Mouse (Mus musculus) heart, embryonic 13.5 days (tissue): ENCODE results near the gene Slc26a5. TPM values are rescaled to one million over a fixed set of nuclear protein-coding genes. Genes with fewer than 3 reads are reported as not detected.

Experiments
- ATAC-seq: fragments of 200-750 bp; cut with Nextera tagmentation; 2 replicates; pipeline ENCODE4 v1.8.0; 2017; ENCODE audit warnings: moderate TSS enrichment; ENCODE audit not compliant: insufficient number of reproducible peaks, low FRiP score, low TSS enrichment; ENCODE audit errors: extremely low read depth
- H3K27ac ChIP-seq: fragments of 300-500 bp; sonication (generic); replicated peaks from 2 replicates; pipeline ENCODE4 v1.5.1; 2015; ENCODE audit warnings: moderate library complexity, mild to moderate bottlenecking, inconsistent platforms
- H3K27me3 ChIP-seq: fragments of 300-500 bp; sonication (generic); replicated peaks from 2 replicates; pipeline ENCODE4 v1.6.1; 2015; ENCODE audit warnings: mild to moderate bottlenecking, inconsistent platforms
- H3K36me3 ChIP-seq: fragments of 300-500 bp; sonication (generic); 2 replicates; pipeline ENCODE4 v1.6.1; 2015; ENCODE audit warnings: mild to moderate bottlenecking, inconsistent platforms
- H3K4me1 ChIP-seq: fragments of 300-500 bp; sonication (generic); 2 replicates; pipeline ENCODE4 v1.6.1; 2015; ENCODE audit warnings: inconsistent platforms
- H3K4me2 ChIP-seq: fragments of 300-500 bp; sonication (generic); 2 replicates; pipeline ENCODE4 v1.6.1; 2015; ENCODE audit warnings: inconsistent platforms, mild to moderate bottlenecking, moderate library complexity
- H3K4me3 ChIP-seq: fragments of 300-500 bp; sonication (generic); 2 replicates; pipeline ENCODE4 v1.5.1; 2015; ENCODE audit warnings: moderate library complexity, mild to moderate bottlenecking, inconsistent platforms
- H3K9ac ChIP-seq: fragments of 300-500 bp; sonication (generic); 2 replicates; pipeline ENCODE4 v1.6.1; 2015; ENCODE audit warnings: inconsistent platforms, mild to moderate bottlenecking, moderate library complexity
- H3K9me3 ChIP-seq: fragments of 300-500 bp; sonication (generic); 2 replicates; pipeline ENCODE4 v1.6.1; 2016; ENCODE audit warnings: inconsistent platforms
- WGBS: fragments of 180-500 bp; shearing (Covaris S2); methylation state at CpG from one replicate; pipeline ENCODE4 v1.1.7; 2015; ENCODE audit warnings: mixed read lengths; 5-methylcytosine and 5-hydroxymethylcytosine counted together
- polyA plus RNA-seq: library from polyadenylated mRNA; unstranded; fragments of >200 nt; fragmentation: Nextera tagmentation; extraction: Ambion mirVana; gene quantifications from 2 replicates; pipeline ENCODE4 v1.2.1, GENCODE M21; 2015

Slc26a5 gene
- polyA plus RNA-seq, 1 experiment from 2014 or later: not detected

DNA sequence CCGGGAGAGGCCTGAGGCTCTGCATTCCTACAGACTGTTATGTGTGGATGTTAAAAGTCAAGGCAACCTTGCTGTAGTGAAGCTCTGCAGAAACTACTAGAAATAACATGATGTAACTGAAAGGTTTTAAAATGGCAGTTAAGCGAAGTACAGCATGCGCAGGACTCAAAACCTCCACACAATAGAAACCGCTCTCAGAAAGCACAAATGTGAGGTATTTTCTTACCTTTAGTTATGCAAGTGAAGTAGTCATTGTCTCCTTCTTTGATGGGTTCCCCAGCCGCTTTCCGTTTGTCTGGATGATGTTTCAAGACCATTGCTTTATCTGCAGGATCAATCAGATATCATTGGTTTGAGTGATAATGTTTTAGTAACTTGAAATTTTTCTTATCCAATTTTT is 88.9 kb downstream of the Slc26a5 start:
- H3K9ac ChIP-seq: no peak overlapping the region
- H3K27ac ChIP-seq: no peak overlapping the region
- no peak overlapping the region for H3K4me3 ChIP-seq
- H3K9me3 ChIP-seq: no peaks in the 10 kb centered on the region
- ATAC-seq: no peak
- H3K4me2 ChIP-seq: no peak overlapping the region
- no peaks in the 10 kb centered on the region for H3K27me3 ChIP-seq
- WGBS: 91% methylated on average over 6 of the region's 6 CpGs
- H3K4me1 ChIP-seq: no peaks in the 10 kb centered on the region
- H3K36me3 ChIP-seq: peaks cover 80% of the 10 kb centered on the region

DNA sequence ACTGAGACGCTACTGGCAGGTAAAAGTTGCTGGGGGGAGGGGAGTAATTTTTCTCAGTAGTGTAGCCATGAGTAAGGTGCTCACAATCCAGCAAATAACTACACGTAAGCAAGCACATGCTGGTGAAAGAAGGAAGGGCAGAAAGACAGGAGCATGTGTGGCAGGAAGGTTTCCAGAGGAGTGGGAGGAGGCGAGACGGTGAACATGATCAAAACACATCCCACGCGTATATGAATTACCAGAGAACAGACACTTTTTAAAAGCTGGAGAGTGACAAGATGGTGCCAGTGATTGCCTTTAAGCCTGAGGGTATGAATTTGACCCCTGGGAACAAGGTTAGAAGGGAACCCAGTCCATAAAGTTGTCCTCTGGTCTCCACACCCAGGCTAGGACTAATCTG is 95.6 kb downstream of the Slc26a5 start:
- Histone ChIP-seq H3K27me3 (no peaks in the 10 kb centered on the region), H3K9ac (no peak overlapping the region), H3K4me3 (no peak overlapping the region), H3K9me3 (no peaks in the 10 kb centered on the region), H3K4me2 (no peak overlapping the region), H3K27ac (no peak overlapping the region), H3K4me1 (no peaks in the 10 kb centered on the region), H3K36me3 (peaks cover 77% of the 10 kb centered on the region)
- ATAC-seq: no peak
- WGBS: 91% methylated on average over 6 of the region's 6 CpGs

DNA sequence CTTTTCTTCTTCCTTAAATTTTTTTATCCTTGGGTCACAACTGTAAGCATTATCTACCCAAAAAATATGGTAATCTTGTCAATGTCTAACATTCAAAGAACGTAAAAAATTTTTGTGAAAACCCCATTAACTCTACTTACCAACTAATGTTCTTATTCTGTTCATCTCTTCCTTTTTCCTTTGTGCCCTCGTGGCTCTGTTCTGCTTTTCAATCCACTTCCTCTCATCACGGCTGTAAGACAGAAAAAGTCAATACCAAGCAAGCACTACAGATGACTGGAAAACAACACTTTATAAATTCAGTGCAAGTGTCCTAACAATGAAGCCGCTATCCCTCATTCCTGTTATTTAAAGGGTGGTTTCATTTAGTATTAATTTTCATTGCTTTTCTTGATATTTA is 96.9 kb downstream of the Slc26a5 start:
- Histone ChIP-seq H3K36me3 (peaks cover 77% of the 10 kb centered on the region), H3K4me2 (no peak overlapping the region), H3K27ac (no peak overlapping the region), H3K4me3 (no peak overlapping the region), H3K27me3 (no peaks in the 10 kb centered on the region), H3K9me3 (no peaks in the 10 kb centered on the region), H3K4me1 (no peaks in the 10 kb centered on the region), H3K9ac (no peak overlapping the region)
- WGBS: 92% methylated on average over 4 of the region's 4 CpGs
- no peak for ATAC-seq

Other genes with a start within 250 kb of the Slc26a5 start
- gene Fbxl13, start 220.0 kb downstream of the Slc26a5 start, polyA plus RNA-seq: 0.07 and 0.13 TPM in 2 replicates
- gene Armc10, start 219.8 kb downstream of the Slc26a5 start, polyA plus RNA-seq: 20.4 and 21.9 TPM in 2 replicates
- gene Napepld, start 164.2 kb downstream of the Slc26a5 start, polyA plus RNA-seq: 4.2 and 4.7 TPM in 2 replicates
- 131 and 149 TPM in 2 replicates for gene Pmpcb, start 128.5 kb downstream of the Slc26a5 start, polyA plus RNA-seq
- 46.8 and 51.9 TPM in 2 replicates for gene Dnajc2, start 80.4 kb downstream of the Slc26a5 start, polyA plus RNA-seq
- 138 and 158 TPM in 2 replicates for gene Psmc2, start 80.3 kb downstream of the Slc26a5 start, polyA plus RNA-seq